Mouse (Mus musculus) subcutaneous adipose tissue, adult 2 months (tissue): ENCODE results near the gene Peg3. TPM values are rescaled to one million over a fixed set of nuclear protein-coding genes. Genes with fewer than 3 reads are reported as not detected.

Experiments used
- polyA plus RNA-seq: library from polyadenylated mRNA; depleted of rRNA; stranded (reverse); fragments of >200 nt; gene quantifications from 2 replicates; pipeline ENCODE4 v1.2.3, GENCODE M21; 2012; ENCODE audit warnings: low replicate concordance; rRNA removed

The Peg3 gene
- polyA plus RNA-seq = 5.9 and 14.4 TPM in 2 replicates

DNA sequence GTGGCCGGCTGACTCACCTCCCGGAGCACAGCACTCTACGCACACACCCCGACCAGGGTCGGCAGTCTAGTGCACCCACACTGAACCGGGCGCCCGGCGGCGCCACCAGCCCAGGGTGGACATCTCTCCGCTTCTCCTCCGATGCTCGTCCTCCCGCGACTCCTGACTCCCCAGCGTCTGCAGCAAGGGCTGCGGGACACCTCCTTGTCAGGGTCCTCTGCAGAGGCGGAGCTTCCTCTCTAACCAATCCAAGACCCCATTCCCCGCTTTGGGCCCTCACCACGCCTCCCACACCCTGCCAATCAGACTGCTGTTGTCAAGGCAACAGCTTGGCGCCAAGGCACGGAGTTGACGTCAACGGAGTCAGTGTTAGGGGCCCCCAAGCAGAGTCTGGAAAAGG is at the start of gene Peg3, which contains the start of gene Usp29:
Gene Peg3 (minus strand): TSS at position 191 of the 400 bp plus-strand sequence.
Gene Usp29 (plus strand): TSS at position 338 of the 400 bp plus-strand sequence.

DNA sequence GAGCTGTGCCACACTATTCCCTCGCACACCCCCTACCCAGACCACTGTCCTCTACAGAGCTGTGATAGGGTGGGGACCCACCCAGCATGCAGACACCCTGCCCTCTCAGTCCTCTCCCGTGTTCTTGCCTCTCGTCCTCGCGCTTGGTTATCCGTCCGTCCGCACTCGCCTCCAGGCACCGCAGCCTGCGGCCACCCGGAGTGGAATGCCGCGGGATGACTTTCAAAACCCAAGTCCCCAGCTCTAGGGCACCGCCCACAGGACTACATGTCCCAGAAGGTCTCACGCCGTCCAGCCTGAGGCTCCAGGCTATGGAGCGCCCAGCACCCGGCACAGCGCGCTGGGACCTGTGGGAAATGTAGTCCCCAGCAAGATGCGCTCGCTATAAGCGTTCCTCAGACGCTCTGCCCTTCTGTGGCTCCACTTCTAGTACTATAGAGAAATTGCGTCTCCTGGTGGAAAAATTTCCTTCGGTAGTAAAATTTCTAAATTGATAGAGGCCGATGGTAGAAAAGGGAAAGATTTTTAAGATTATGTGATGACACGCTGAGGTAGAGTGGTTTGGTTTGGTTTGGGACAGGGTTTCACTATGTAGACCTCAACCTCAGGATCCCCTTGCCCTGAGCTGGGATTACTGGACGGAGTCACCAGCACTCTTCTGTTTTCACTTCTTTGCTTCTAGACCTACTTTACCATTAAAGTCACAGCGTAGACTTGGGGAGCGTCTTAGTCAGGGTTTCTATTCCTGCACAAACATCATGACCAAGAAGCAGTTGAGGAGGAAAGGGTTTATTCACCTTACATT is 33.8 kb downstream of the Peg3 start, which contains the start of gene Zim1:
Gene Zim1 (minus strand): TSS at position 210 of the 805 bp plus-strand sequence.

Other genes starting within 250 kb of the Peg3 start
- gene Olfr5, start 243.5 kb downstream of the Peg3 start, polyA plus RNA-seq = 0.12 TPM in 1 of 2 replicates, not detected in the other
- gene Olfr1347, start 230.7 kb downstream of the Peg3 start, polyA plus RNA-seq = not detected in 2 replicates
- not detected in 2 replicates for gene Olfr1348, start 221.7 kb downstream of the Peg3 start, polyA plus RNA-seq
- not detected in 2 replicates for gene Olfr1349, start 207.5 kb downstream of the Peg3 start, polyA plus RNA-seq
- not detected in 2 replicates for gene Olfr1350, start 165.6 kb downstream of the Peg3 start, polyA plus RNA-seq
- 0.90 and 1.1 TPM in 2 replicates for gene Zim1, start 34.0 kb downstream of the Peg3 start, polyA plus RNA-seq
- gene Usp29, start 147 bp upstream of the Peg3 start, polyA plus RNA-seq = not detected in 2 replicates